Mouse (Mus musculus) CH12.LX (cell line): ENCODE results near the gene Etv6.

Experiments
- CHD1 ChIP-seq: IDR thresholded peaks from 2 replicates; pipeline ENCODE4 v1.6.1; 2012; ENCODE audit warnings: low read depth, low read length, improper control_type of control experiment, inconsistent platforms
- CHD2 ChIP-seq: IDR thresholded peaks from 2 replicates; pipeline ENCODE4 v1.6.1; 2011; ENCODE audit warnings: low read length, improper control_type of control experiment
- CTCF ChIP-seq, 2 experiments: IDR thresholded peaks in 1 of 2; conservative IDR thresholded peaks in 1 of 2; 2 replicates each; pipeline ENCODE4 v1.5.1; 2011 to 2012; ENCODE audit warnings: low read depth in 2 of 2, low read length in 2 of 2, improper control_type of control experiment in 1 of 2, inconsistent platforms in 1 of 2, mild to moderate bottlenecking in 1 of 2, moderate library complexity in 1 of 2
- E2F4 ChIP-seq: IDR thresholded peaks from 2 replicates; pipeline ENCODE4 v1.6.1; 2011; ENCODE audit warnings: low read depth, low read length, improper control_type of control experiment; ENCODE audit not compliant: insufficient replicate concordance
- ETS1 ChIP-seq: conservative IDR thresholded peaks from 2 replicates; pipeline ENCODE4 v1.6.1; 2012; ENCODE audit warnings: low read depth, mild to moderate bottlenecking, inconsistent platforms, low read length, improper control_type of control experiment, moderate library complexity
- MAX ChIP-seq: IDR thresholded peaks from 2 replicates; pipeline ENCODE4 v1.6.1; 2011; ENCODE audit warnings: low read length, improper control_type of control experiment
- MEF2A ChIP-seq: IDR thresholded peaks from 2 replicates; pipeline ENCODE4 v1.6.1; 2014; ENCODE audit warnings: low read depth, mild to moderate bottlenecking, inconsistent platforms, low read length, improper control_type of control experiment, borderline replicate concordance
- MYC ChIP-seq: IDR thresholded peaks from 2 replicates; pipeline ENCODE4 v1.6.1; 2011; ENCODE audit warnings: low read depth, mild to moderate bottlenecking, improper control_type of control experiment, low read length
- NELFE ChIP-seq: IDR thresholded peaks from 2 replicates; pipeline ENCODE4 v1.6.1; 2011; ENCODE audit warnings: low read depth, low read length, improper control_type of control experiment
- NRF1 ChIP-seq: IDR thresholded peaks from 2 replicates; pipeline ENCODE4 v1.6.1; 2014; ENCODE audit warnings: low read depth, mild to moderate bottlenecking, inconsistent platforms, low read length, improper control_type of control experiment, moderate library complexity
- SIN3A ChIP-seq: IDR thresholded peaks from 2 replicates; pipeline ENCODE4 v1.6.1; 2012; ENCODE audit warnings: low read length, improper control_type of control experiment, inconsistent platforms
- USF2 ChIP-seq: conservative IDR thresholded peaks from 2 replicates; pipeline ENCODE4 v1.6.1; 2011; ENCODE audit warnings: low read depth, low read length, improper control_type of control experiment
- ZC3H11A ChIP-seq: IDR thresholded peaks from 2 replicates; pipeline ENCODE4 v1.6.1; 2012; ENCODE audit warnings: low read depth, mild to moderate bottlenecking, inconsistent platforms, low read length, improper control_type of control experiment

GRCm38 (mm10) chr6:134018807-134019206 lies 16.7 kb upstream of the Etv6 start:
- no peak for TF ChIP-seq NELFE
- no peak for TF ChIP-seq MYC
- TF ChIP-seq E2F4, result no peak
- no peak for TF ChIP-seq MAX
- no peak for TF ChIP-seq NRF1
- no peak for TF ChIP-seq CTCF (conservative IDR thresholded peaks at IDR 0.05 in 1 of 2, IDR thresholded peaks at IDR 0.05 in 1 of 2; ENCODE audit: low read depth in 2 of 2, low read length in 2 of 2)
- TF ChIP-seq MEF2A, result no peak
- TF ChIP-seq CHD1, result no peak
- TF ChIP-seq SIN3A, result no peak
- TF ChIP-seq ETS1, result no peak
- no peak for TF ChIP-seq ZC3H11A
- no peak for TF ChIP-seq CHD2
- TF ChIP-seq USF2, result no peak
